Mouse (Mus musculus): Measurements from ENCODE around the gene Btbd6. TPM values are rescaled to one million over a fixed set of nuclear protein-coding genes. Genes with fewer than 3 reads are reported as not detected.
A peak's percentile ranks its signal among the peaks of the same experiment; 100 is the strongest.

Btbd6 gene
- total RNA-seq, 2 experiments from 2014 or later, result 61.0 to 61.9 TPM

- no peak for DNase-seq (ENCODE audit: extremely low spot score in 1 of 2, low spot score in 2 of 2)
- intact Hi-C loops (cut with DNase I), result no loop called here
Observed at GRCm38 (mm10) chr12:112999569-113000293, 23.4 kb downstream of the Btbd6 start.

- intact Hi-C loops (cut with DNase I), result no loop called here
- peak; percentile 93 to 98 for DNase-seq (ENCODE audit: extremely low spot score in 1 of 2, low spot score in 2 of 2)
Observed at GRCm38 (mm10) chr12:113000294-113001132, 24.2 kb downstream of the Btbd6 start, which contains the start of gene Brf1. Gene Brf1 (minus strand): TSS chr12:113000704.

GRCm38 (mm10) chr12:113001133-113001474, 24.8 kb downstream of the Btbd6 start:
- intact Hi-C loops (cut with DNase I), result no loop called here

GRCm38 (mm10) chr12:113002667-113003066, 26.4 kb downstream of the Btbd6 start:
- intact Hi-C loops (cut with DNase I), result no loop called here

More at GRCm38 (mm10) chr12:113001133-113001474, 24.8 kb downstream of the Btbd6 start:
- DNase-seq (ENCODE audit: extremely low spot score in 1 of 2, low spot score in 2 of 2), result no peak

GRCm38 (mm10) chr12:113004011-113004410, 27.7 kb downstream of the Btbd6 start:
- intact Hi-C loops (cut with DNase I), result no loop called here
- DNase-seq (ENCODE audit: extremely low spot score in 1 of 2, low spot score in 2 of 2), result no peak

More at GRCm38 (mm10) chr12:113002667-113003066, 26.4 kb downstream of the Btbd6 start:
- no peak for DNase-seq (ENCODE audit: extremely low spot score in 1 of 2, low spot score in 2 of 2)

GRCm38 (mm10) chr12:113004993-113005392, 28.7 kb downstream of the Btbd6 start:
- DNase-seq (ENCODE audit: extremely low spot score in 1 of 2, low spot score in 2 of 2), result peak in 1 of 2 experiments; percentile 73

GRCm38 (mm10) chr12:113011702-113012360, 35.5 kb downstream of the Btbd6 start:
- intact Hi-C loops (cut with DNase I), result no loop called here
- peak in 1 of 2 experiments; percentile 54 for DNase-seq (ENCODE audit: extremely low spot score in 1 of 2, low spot score in 2 of 2)

More at GRCm38 (mm10) chr12:113004993-113005392, 28.7 kb downstream of the Btbd6 start:
- intact Hi-C loops (cut with DNase I), result loop anchor here (5.0 kb wide), 1 partner anchor 42 kb away; no protein-coding TSS in a partner anchor

- intact Hi-C loops (cut with DNase I), result no loop called here
- DNase-seq (ENCODE audit: extremely low spot score in 1 of 2, low spot score in 2 of 2), result no peak
Observed at GRCm38 (mm10) chr12:113012443-113012842, 36.2 kb downstream of the Btbd6 start.

GRCm38 (mm10) chr12:113013021-113013491, 36.8 kb downstream of the Btbd6 start:
- peak; percentile 56 for DNase-seq (ENCODE audit: extremely low spot score in 1 of 2, low spot score in 2 of 2)
- intact Hi-C loops (cut with DNase I), result no loop called here

- peak; percentile 85 to 97 for DNase-seq (ENCODE audit: extremely low spot score in 1 of 2, low spot score in 2 of 2)
- intact Hi-C loops (cut with DNase I), result no loop called here
Observed at GRCm38 (mm10) chr12:113013604-113014558, 37.6 kb downstream of the Btbd6 start, which contains the start of gene Pacs2. Gene Pacs2 (plus strand): TSS chr12:113014508.

GRCm38 (mm10) chr12:113014561-113015556, 38.6 kb downstream of the Btbd6 start:
- intact Hi-C loops (cut with DNase I), result loop anchor here (5.0 kb wide), 1 partner anchor 57 kb away; the partner anchor contains the start of gene Tex22

GRCm38 (mm10) chr12:113015956-113016355, 39.7 kb downstream of the Btbd6 start:
- intact Hi-C loops (cut with DNase I), result loop anchor here (5.0 kb wide), 1 partner anchor 56 kb away; the partner anchor contains the start of gene Tex22

More at GRCm38 (mm10) chr12:113014561-113015556, 38.6 kb downstream of the Btbd6 start:
- peak in 1 of 2 experiments; percentile 60 for DNase-seq (ENCODE audit: extremely low spot score in 1 of 2, low spot score in 2 of 2)

GRCm38 (mm10) chr12:113016976-113017375, 40.7 kb downstream of the Btbd6 start:
- intact Hi-C loops (cut with DNase I), result loop anchor here (5.0 kb wide), 1 partner anchor 55 kb away; the partner anchor contains the start of gene Tex22
- DNase-seq (ENCODE audit: extremely low spot score in 1 of 2, low spot score in 2 of 2), result peak in 1 of 2 experiments; percentile 57

More at GRCm38 (mm10) chr12:113015956-113016355, 39.7 kb downstream of the Btbd6 start:
- DNase-seq (ENCODE audit: extremely low spot score in 1 of 2, low spot score in 2 of 2), result no peak

- intact Hi-C loops (cut with DNase I), result loop anchor here (5.0 kb wide), 1 partner anchor 55 kb away; the partner anchor contains the start of gene Tex22
- DNase-seq (ENCODE audit: extremely low spot score in 1 of 2, low spot score in 2 of 2), result no peak
Observed at GRCm38 (mm10) chr12:113017429-113017984, 41.2 kb downstream of the Btbd6 start.

GRCm38 (mm10) chr12:113018763-113019162, 42.5 kb downstream of the Btbd6 start:
- DNase-seq (ENCODE audit: extremely low spot score in 1 of 2, low spot score in 2 of 2), result no peak
- intact Hi-C loops (cut with DNase I), result loop anchor here (5.0 kb wide), 1 partner anchor 54 kb away; the partner anchor contains the start of gene Tex22

- no peak for DNase-seq (ENCODE audit: extremely low spot score in 1 of 2, low spot score in 2 of 2)
Observed at GRCm38 (mm10) chr12:113021488-113021887, 45.2 kb downstream of the Btbd6 start.

More at GRCm38 (mm10) chr12:113021488-113021887, 45.2 kb downstream of the Btbd6 start:
- intact Hi-C loops (cut with DNase I), result no loop called here
